Mouse (Mus musculus) MEL (cell line): ENCODE data around the gene Clpb. TPM values are rescaled to one million over a fixed set of nuclear protein-coding genes. Genes with fewer than 3 reads are reported as not detected.

Experiments used
- DNase-seq: peaks from one replicate; pipeline ENCODE4 v3.0.0; 2011; ENCODE audit warnings: low read depth, low spot score
- H3K27ac ChIP-seq: 2 replicates; pipeline ENCODE4 v1.5.1; 2012; ENCODE audit warnings: low read depth, mild to moderate bottlenecking, control low read depth, low read length, moderate library complexity; ENCODE audit not compliant: control insufficient read depth
- H3K27me3 ChIP-seq, 2 experiments: fragments of 150-350 bp in 1 of 2; sonication (generic) in 1 of 2; 2 replicates each; pipeline ENCODE4 v1.6.1; 2012; ENCODE audit warnings: low read length in 2 of 2, mild to moderate bottlenecking in 2 of 2, improper control_type of control experiment in 1 of 2, moderate library complexity in 1 of 2; ENCODE audit not compliant: insufficient read depth in 2 of 2, control insufficient read depth in 1 of 2
- H3K36me3 ChIP-seq, 2 experiments: 2 replicates each; pipeline ENCODE4 v1.6.1; 2012 to 2014; ENCODE audit warnings: low read length in 2 of 2, improper control_type of control experiment in 1 of 2, inconsistent platforms in 1 of 2, mild to moderate bottlenecking in 1 of 2; ENCODE audit not compliant: insufficient read depth in 2 of 2, control insufficient read depth in 1 of 2
- H3K4me1 ChIP-seq, 2 experiments: fragments of 150-350 bp in 1 of 2; sonication (generic) in 1 of 2; 2 replicates each; pipeline ENCODE4 v1.6.1; 2012; ENCODE audit warnings: low read length in 2 of 2, improper control_type of control experiment in 1 of 2, mild to moderate bottlenecking in 1 of 2; ENCODE audit not compliant: insufficient read depth in 2 of 2, control insufficient read depth in 1 of 2
- H3K4me3 ChIP-seq, 2 experiments: fragments of 150-350 bp in 1 of 2; sonication (generic) in 1 of 2; 2 replicates each; pipeline ENCODE4 v1.5.1; 2012; ENCODE audit warnings: low read depth in 2 of 2, low read length in 2 of 2, mild to moderate bottlenecking in 2 of 2, moderate library complexity in 2 of 2, control low read depth in 1 of 2, improper control_type of control experiment in 1 of 2; ENCODE audit not compliant: control insufficient read depth in 1 of 2, insufficient read depth in 1 of 2
- H3K79me2 ChIP-seq: 2 replicates; pipeline ENCODE4 v1.6.1; 2012; ENCODE audit warnings: mild to moderate bottlenecking, low read length, moderate library complexity; ENCODE audit not compliant: control insufficient read depth, poor library complexity, insufficient read depth
- H3K9ac ChIP-seq: 2 replicates; pipeline ENCODE4 v1.6.1; 2012; ENCODE audit warnings: low read depth, mild to moderate bottlenecking, control low read depth, low read length, moderate library complexity; ENCODE audit not compliant: control insufficient read depth, poor library complexity, severe bottlenecking
- H3K9me3 ChIP-seq: fragments of 150-350 bp; sonication (generic); replicated peaks from 2 replicates; pipeline ENCODE4 v1.6.1; 2012; ENCODE audit warnings: mild to moderate bottlenecking, low read length, improper control_type of control experiment, moderate library complexity; ENCODE audit not compliant: insufficient read depth
- ELF1 ChIP-seq: IDR thresholded peaks from 2 replicates; pipeline ENCODE4 v1.6.1; 2014; ENCODE audit warnings: low read depth, mild to moderate bottlenecking, inconsistent platforms, low read length, improper control_type of control experiment, moderate library complexity
- HCFC1 ChIP-seq: IDR thresholded peaks from 2 replicates; pipeline ENCODE4 v1.6.1; 2012; ENCODE audit warnings: low read depth, mild to moderate bottlenecking, inconsistent platforms, low read length, improper control_type of control experiment, moderate library complexity
- MAX ChIP-seq: IDR thresholded peaks from 2 replicates; pipeline ENCODE4 v1.6.1; 2011; ENCODE audit warnings: low read length, improper control_type of control experiment
- MAZ ChIP-seq: IDR thresholded peaks from 2 replicates; pipeline ENCODE4 v1.6.1; 2012; ENCODE audit warnings: low read depth, mild to moderate bottlenecking, inconsistent platforms, low read length, improper control_type of control experiment
- MXI1 ChIP-seq: IDR thresholded peaks from 2 replicates; pipeline ENCODE4 v1.6.1; 2011; ENCODE audit warnings: mild to moderate bottlenecking, low read depth, low read length, improper control_type of control experiment
- POLR2A ChIP-seq, 2 experiments: IDR thresholded peaks; 2 replicates each; pipeline ENCODE4 v1.6.1; 2011 to 2012; ENCODE audit warnings: low read length in 2 of 2, mild to moderate bottlenecking in 2 of 2, control low read depth in 1 of 2, improper control_type of control experiment in 1 of 2, low read depth in 1 of 2, moderate library complexity in 1 of 2; ENCODE audit not compliant: control insufficient read depth in 1 of 2, insufficient read depth in 1 of 2, poor library complexity in 1 of 2
- POLR2AphosphoS5 ChIP-seq: IDR thresholded peaks from 2 replicates; pipeline ENCODE4 v1.6.1; 2012; ENCODE audit warnings: low read depth, borderline replicate concordance, mild to moderate bottlenecking, inconsistent platforms, low read length, moderate library complexity, mixed read lengths
- RAD21 ChIP-seq: IDR thresholded peaks from 2 replicates; pipeline ENCODE4 v1.6.1; 2011; ENCODE audit warnings: mild to moderate bottlenecking, low read depth, low read length, improper control_type of control experiment
- SIN3A ChIP-seq: IDR thresholded peaks from 2 replicates; pipeline ENCODE4 v1.6.1; 2012; ENCODE audit warnings: low read length, improper control_type of control experiment, inconsistent platforms
- TBP ChIP-seq: IDR thresholded peaks from 2 replicates; pipeline ENCODE4 v1.8.0; 2011; ENCODE audit warnings: low read depth, low read length, improper control_type of control experiment
- UBTF ChIP-seq: IDR thresholded peaks from 2 replicates; pipeline ENCODE4 v1.6.1; 2012; ENCODE audit warnings: low read depth, mild to moderate bottlenecking, inconsistent platforms, low read length, improper control_type of control experiment, moderate library complexity, borderline replicate concordance; ENCODE audit not compliant: insufficient read depth
- USF2 ChIP-seq, 2 experiments: IDR thresholded peaks; 2 replicates each; pipeline ENCODE4 v1.6.1; 2011 to 2012; ENCODE audit warnings: improper control_type of control experiment in 2 of 2, low read length in 2 of 2, borderline replicate concordance in 1 of 2, inconsistent platforms in 1 of 2, low read depth in 1 of 2, mild to moderate bottlenecking in 1 of 2; ENCODE audit not compliant: insufficient read depth in 1 of 2
- ZKSCAN1 ChIP-seq: IDR thresholded peaks from 2 replicates; pipeline ENCODE4 v1.6.1; 2012; ENCODE audit warnings: low read depth, mild to moderate bottlenecking, inconsistent platforms, low read length, improper control_type of control experiment, moderate library complexity
- polyA plus RNA-seq, 2 experiments: library from polyadenylated mRNA; stranded (reverse) in 1 of 2; unstranded in 1 of 2; fragments of >175 nt in 1 of 2; fragments of >200 nt in 1 of 2; gene quantifications; 2 replicates each; pipeline versions ENCODE4 v1.2.1 to v1.2.4; 2012; ENCODE audit warnings: low replicate concordance in 2 of 2, low read depth in 1 of 2; ENCODE audit not compliant: insufficient read length in 2 of 2, insufficient read depth in 1 of 2, missing spikeins in 1 of 2
- total RNA-seq: library from RNA; depleted of rRNA; stranded (reverse); fragments of 300-350 nt; gene quantifications from 2 replicates; pipeline ENCODE4 v1.2.3, GENCODE M21; 2012; rRNA removed

The Clpb gene
- total and polyA plus RNA-seq, 3 experiments = 59.0 to 71.5 TPM; not detected in 1

DNA sequence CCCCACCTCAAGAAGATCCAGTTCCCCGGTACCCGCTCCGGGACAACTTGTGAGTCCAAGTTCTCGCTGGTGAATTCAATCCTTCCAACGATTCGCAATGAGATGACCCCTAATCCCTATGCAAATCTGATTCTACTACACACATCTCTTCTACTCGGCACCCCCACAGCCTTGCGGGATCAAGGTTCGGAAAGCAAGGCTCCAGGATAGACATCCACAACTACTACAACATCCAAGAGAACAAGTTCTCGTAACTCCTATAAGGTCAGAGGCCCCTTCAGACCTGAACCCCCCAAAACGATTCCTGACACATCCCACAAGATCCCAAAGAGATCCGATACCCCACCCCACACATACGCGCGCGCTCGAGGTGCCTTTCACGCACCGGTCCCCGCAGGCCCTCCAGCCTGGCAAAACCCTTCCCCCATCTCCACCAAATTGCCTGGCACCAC is 173.7 kb downstream of the Clpb start:
- TF ChIP-seq UBTF (no peak), MAX (0 out of 2 replicates have a peak, but pooled peaks have one; percentile 9)
- H3K9ac ChIP-seq = peak overlapping the region; percentile 81
- H3K27me3 ChIP-seq = no peaks in the 10 kb centered on the region
- 0 out of 4 replicates have a peak, but pooled peaks cover 0 to 5% of the 10 kb centered on the region in 2 experiments for H3K4me1 ChIP-seq
- no peaks in the 10 kb centered on the region for H3K9me3 ChIP-seq
- H3K36me3 ChIP-seq = no peaks in the 10 kb centered on the region
- peak overlapping the region; percentile 69 to 100 for H3K4me3 ChIP-seq
- H3K27ac ChIP-seq = peak overlapping the region; percentile 41; the same call in 1 of the 2 replicates
- peaks cover 3% of the 10 kb centered on the region; the same call in 1 of the 2 replicates for H3K79me2 ChIP-seq
- peak; percentile 61 for DNase-seq

- DNase-seq = peak; percentile 86
- no peaks in the 10 kb centered on the region for H3K36me3 ChIP-seq
- H3K4me3 ChIP-seq = peak within 1 kb of the TSS; percentile 69 to 100
- no peaks in the 10 kb centered on the region for H3K27me3 ChIP-seq
- peak within 1 kb of the TSS; percentile 51 for H3K27ac ChIP-seq
- H3K9me3 ChIP-seq = no peaks in the 10 kb centered on the region
- H3K79me2 ChIP-seq = peaks cover 3% of the 10 kb centered on the region; the same call in 1 of the 2 replicates
- H3K4me1 ChIP-seq = 0 out of 4 replicates have a peak, but pooled peaks cover 0 to 5% of the 10 kb centered on the region in 2 experiments
- H3K9ac ChIP-seq = peak within 1 kb of the TSS; percentile 81
- TF ChIP-seq MXI1 (peak; percentile 68), SIN3A (peak; percentile 90), USF2 (IDR thresholded peaks at IDR 0.05; ENCODE audit: borderline replicate concordance in 1 of 2, insufficient read depth in 1 of 2, low read depth in 1 of 2, low read length in 2 of 2) (no peak), ELF1 (peak; percentile 64), TBP (no peak), POLR2A (IDR thresholded peaks at IDR 0.05; ENCODE audit: control insufficient read depth in 1 of 2, insufficient read depth in 1 of 2, low read depth in 1 of 2, low read length in 2 of 2, poor library complexity in 1 of 2) (peak in 1 of 2 experiments; percentile 49; a peak in 2 of 4 replicates), ZKSCAN1 (no peak), HCFC1 (peak; percentile 76), MAZ (peak; percentile 93)
Measured at GRCm38 (mm10) chr7:101837606-101838471, 174.4 kb downstream of the Clpb start, which contains the start of gene Inppl1. Inppl1 (minus strand) TSS chr7:101838229.

DNA sequence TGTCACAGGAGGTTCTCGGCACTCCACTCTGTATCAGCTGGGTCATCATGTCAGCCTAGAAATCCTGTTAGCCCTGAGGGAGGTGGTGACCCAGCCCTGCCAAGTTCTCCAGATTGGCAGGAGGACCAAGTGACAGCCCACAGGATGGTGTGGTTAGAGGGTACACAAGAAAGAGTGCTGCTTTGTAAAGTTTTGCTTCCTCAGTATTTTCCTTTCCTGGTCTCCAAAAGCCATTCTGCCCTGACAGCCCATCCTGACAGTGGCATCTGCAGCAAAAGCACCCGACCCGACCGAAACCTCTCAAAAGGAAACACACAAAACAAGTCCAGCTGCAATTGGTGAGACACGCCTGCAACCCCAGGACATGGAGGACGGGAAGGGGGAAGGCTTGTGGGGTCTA is 180.8 kb downstream of the Clpb start:
- H3K9me3 ChIP-seq = no peaks in the 10 kb centered on the region
- no peak overlapping the region for H3K4me3 ChIP-seq
- H3K9ac ChIP-seq = no peak overlapping the region
- DNase-seq = no peak
- TF ChIP-seq POLR2A (IDR thresholded peaks at IDR 0.05; ENCODE audit: control insufficient read depth in 1 of 2, insufficient read depth in 1 of 2, low read depth in 1 of 2, low read length in 2 of 2, poor library complexity in 1 of 2) (no peak), POLR2AphosphoS5 (no peak), RAD21 (no peak), USF2 (IDR thresholded peaks at IDR 0.05; ENCODE audit: borderline replicate concordance in 1 of 2, insufficient read depth in 1 of 2, low read depth in 1 of 2, low read length in 2 of 2) (no peak)
- no peaks in the 10 kb centered on the region for H3K36me3 ChIP-seq
- H3K79me2 ChIP-seq = no peaks in the 10 kb centered on the region
- no peaks in the 10 kb centered on the region for H3K27me3 ChIP-seq
- H3K4me1 ChIP-seq = no peaks in the 10 kb centered on the region
- H3K27ac ChIP-seq = no peak overlapping the region

Other genes with a start within 250 kb of the Clpb start
- gene Pde2a, start 241.9 kb upstream of the Clpb start, total RNA-seq = 0.59 and 0.62 TPM in 2 replicates
- under 1 TPM in 1 of 2 experiments, not detected in 1; 0.11 TPM for gene Pde2a, start 241.9 kb upstream of the Clpb start, polyA plus RNA-seq
- gene Art2b, start 78.0 kb upstream of the Clpb start, total RNA-seq = not detected in 2 replicates
- not detected for gene Art2b, start 78.0 kb upstream of the Clpb start, polyA plus RNA-seq
- not detected in 2 replicates for gene Phox2a, start 154.7 kb downstream of the Clpb start, total RNA-seq
- not detected for gene Phox2a, start 154.7 kb downstream of the Clpb start, polyA plus RNA-seq
- gene Inppl1, start 174.6 kb downstream of the Clpb start, total RNA-seq = 9.5 and 11.7 TPM in 2 replicates
- 10 to 100 TPM in 1 of 2 experiments, not detected in 1; 31.3 TPM for gene Inppl1, start 174.6 kb downstream of the Clpb start, polyA plus RNA-seq
- not detected in 2 replicates for gene Folr2, start 193.6 kb downstream of the Clpb start, total RNA-seq
- not detected for gene Folr2, start 193.6 kb downstream of the Clpb start, polyA plus RNA-seq
- 68.7 and 73.3 TPM in 2 replicates for gene Anapc15, start 200.1 kb downstream of the Clpb start, total RNA-seq
- gene Anapc15, start 200.1 kb downstream of the Clpb start, polyA plus RNA-seq = 100 to 1,000 TPM in 1 of 2 experiments, not detected in 1; 103 TPM
- gene Folr1, start 207.2 kb downstream of the Clpb start, total RNA-seq = 0.12 TPM in 1 of 2 replicates, not detected in the other
- gene Folr1, start 207.2 kb downstream of the Clpb start, polyA plus RNA-seq = under 1 TPM in 1 of 2 experiments, not detected in 1; 0.07 TPM
- 70.5 and 79.5 TPM in 2 replicates for gene Lamtor1, start 242.3 kb downstream of the Clpb start, total RNA-seq
- gene Lamtor1, start 242.3 kb downstream of the Clpb start, polyA plus RNA-seq = 100 to 1,000 TPM in 1 of 2 experiments, not detected in 1; 115 TPM
- gene Tomt, start 242.7 kb downstream of the Clpb start, total RNA-seq = 0.78 and 1.3 TPM in 2 replicates
- gene Tomt, start 242.7 kb downstream of the Clpb start, polyA plus RNA-seq = under 1 TPM in 1 of 2 experiments, not detected in 1; 0.82 TPM